Mouse (Mus musculus): ENCODE results near the gene Ngfr. TPM values are rescaled to one million over a fixed set of nuclear protein-coding genes. Genes with fewer than 3 reads are reported as not detected.
A peak's percentile ranks its signal among the peaks of the same experiment; 100 is the strongest.

Gene Ngfr
- polyA plus RNA-seq, 1 experiment from 2014 or later: 40.8 TPM

DNA sequence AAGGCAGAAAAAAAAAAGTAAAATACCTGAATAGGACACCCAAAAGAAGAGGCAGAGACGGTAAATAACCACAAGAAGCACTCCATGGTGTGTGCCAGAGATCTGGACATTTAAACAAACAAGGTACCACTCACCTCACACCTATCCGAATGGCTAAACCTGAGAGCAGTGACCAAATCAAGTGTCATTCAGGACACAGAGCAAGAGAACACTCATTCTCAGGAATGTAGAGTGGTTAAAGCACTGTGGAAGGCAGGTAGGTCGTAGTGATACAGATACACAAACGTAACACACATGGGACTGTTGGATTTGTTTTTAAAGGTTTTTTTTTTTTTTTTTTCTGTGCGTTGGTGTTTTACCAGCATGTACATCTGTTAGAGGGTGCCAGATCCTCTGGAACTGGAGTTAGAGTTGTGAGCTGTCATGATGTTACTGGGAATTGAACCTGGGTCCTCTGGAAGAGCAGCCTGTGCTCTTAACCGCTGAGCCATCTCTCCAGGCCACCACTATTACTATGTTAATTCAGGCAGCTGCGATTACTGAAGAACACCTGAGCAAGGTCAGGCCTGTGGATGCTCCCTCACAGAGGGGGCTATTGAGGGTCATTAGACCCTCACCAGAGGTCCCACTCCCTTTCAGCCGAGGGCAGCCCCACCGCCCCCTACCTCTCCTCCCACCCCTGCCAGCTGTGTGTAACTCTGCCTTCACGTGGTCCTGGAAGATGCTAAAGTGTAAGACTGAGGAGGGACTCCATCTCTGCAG is 41.3 kb downstream of the Ngfr start:
- no peaks in the 10 kb centered on the region for H3K27me3 ChIP-seq (ENCODE audit: control insufficient read depth, insufficient read depth, low read length)
- WGBS: 61% methylated on average over 10 of the region's 10 CpGs
- no peaks in the 10 kb centered on the region for H3K36me3 ChIP-seq (ENCODE audit: control insufficient read depth, insufficient read depth, low read length)
- H3K9ac ChIP-seq (replicated peaks; ENCODE audit: low read depth, low read length): no peak overlapping the region
- H3K4me1 ChIP-seq (ENCODE audit: control insufficient read depth, insufficient read depth, low read length): no peaks in the 10 kb centered on the region
- H3K4me2 ChIP-seq (ENCODE audit: low read depth, low read length): no peak overlapping the region
- ATAC-seq (ENCODE audit: low read depth): no peak
- no peaks in the 10 kb centered on the region for H3K9me3 ChIP-seq (ENCODE audit: control insufficient read depth, low read length)
- no peak overlapping the region for H3K27ac ChIP-seq (ENCODE audit: low read depth, low read length)
- no peak overlapping the region for H3K4me3 ChIP-seq (ENCODE audit: low read depth, low read length)

DNA sequence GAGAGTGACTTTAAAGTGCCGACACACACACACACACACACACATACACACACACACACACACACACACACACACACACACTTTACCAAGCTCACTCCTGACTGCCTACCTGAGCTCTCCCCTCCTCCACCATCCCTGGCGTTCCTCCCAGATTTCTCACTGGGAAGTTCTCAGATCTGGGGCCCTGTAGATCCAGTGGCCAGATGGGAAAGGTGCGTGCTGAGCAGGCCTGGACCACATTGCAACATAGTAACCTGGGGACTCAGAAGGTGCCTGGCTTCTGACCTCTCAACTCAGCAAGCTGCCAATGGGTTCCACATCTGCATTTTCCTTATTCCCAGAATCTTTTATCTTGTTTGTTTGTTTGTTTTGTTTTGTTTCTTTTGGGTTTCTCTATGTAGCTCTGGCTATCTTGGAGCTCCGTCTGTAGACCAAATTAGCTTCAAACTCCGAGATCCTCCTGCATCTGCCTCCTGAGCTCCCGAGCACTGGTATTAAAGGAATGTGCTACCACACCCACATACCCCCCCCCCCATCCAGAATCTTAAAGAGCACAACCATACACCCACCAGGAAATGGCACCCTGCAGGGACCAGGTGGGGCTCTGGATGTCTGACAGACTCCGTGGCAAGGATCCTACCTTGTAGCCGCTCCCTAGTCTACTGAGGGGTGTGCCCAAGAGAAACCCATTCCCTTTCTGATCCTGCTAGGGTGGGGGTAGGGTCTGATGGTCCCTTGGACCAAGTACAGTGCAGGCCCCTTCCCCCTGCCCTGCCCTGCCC is 42.8 kb downstream of the Ngfr start:
- Histone ChIP-seq H3K36me3 (ENCODE audit: control insufficient read depth, insufficient read depth, low read length) (no peaks in the 10 kb centered on the region), H3K4me2 (ENCODE audit: low read depth, low read length) (no peak overlapping the region), H3K4me1 (ENCODE audit: control insufficient read depth, insufficient read depth, low read length) (no peaks in the 10 kb centered on the region), H3K9ac (replicated peaks; ENCODE audit: low read depth, low read length) (no peak overlapping the region), H3K27me3 (ENCODE audit: control insufficient read depth, insufficient read depth, low read length) (no peaks in the 10 kb centered on the region), H3K9me3 (ENCODE audit: control insufficient read depth, low read length) (no peaks in the 10 kb centered on the region), H3K27ac (ENCODE audit: low read depth, low read length) (no peak overlapping the region), H3K4me3 (ENCODE audit: low read depth, low read length) (no peak overlapping the region)
- no peak for ATAC-seq (ENCODE audit: low read depth)
- WGBS: 92% methylated on average over 8 of the region's 8 CpGs

GRCm38 (mm10) chr11:95540637-95541385 is 46.7 kb downstream of the Ngfr start:
- ATAC-seq (ENCODE audit: low read depth): no peak
- no peaks in the 10 kb centered on the region for H3K27me3 ChIP-seq (ENCODE audit: control insufficient read depth, insufficient read depth, low read length)
- H3K9me3 ChIP-seq (ENCODE audit: control insufficient read depth, low read length): no peaks in the 10 kb centered on the region
- no peak overlapping the region for H3K4me3 ChIP-seq (ENCODE audit: low read depth, low read length)
- no peaks in the 10 kb centered on the region for H3K36me3 ChIP-seq (ENCODE audit: control insufficient read depth, insufficient read depth, low read length)
- H3K9ac ChIP-seq (replicated peaks; ENCODE audit: low read depth, low read length): no peak overlapping the region
- no peak overlapping the region for H3K27ac ChIP-seq (ENCODE audit: low read depth, low read length)
- H3K4me2 ChIP-seq (ENCODE audit: low read depth, low read length): no peak overlapping the region
- WGBS: 34% methylated on average over 18 of the region's 18 CpGs
- no peaks in the 10 kb centered on the region for H3K4me1 ChIP-seq (ENCODE audit: control insufficient read depth, insufficient read depth, low read length)

DNA sequence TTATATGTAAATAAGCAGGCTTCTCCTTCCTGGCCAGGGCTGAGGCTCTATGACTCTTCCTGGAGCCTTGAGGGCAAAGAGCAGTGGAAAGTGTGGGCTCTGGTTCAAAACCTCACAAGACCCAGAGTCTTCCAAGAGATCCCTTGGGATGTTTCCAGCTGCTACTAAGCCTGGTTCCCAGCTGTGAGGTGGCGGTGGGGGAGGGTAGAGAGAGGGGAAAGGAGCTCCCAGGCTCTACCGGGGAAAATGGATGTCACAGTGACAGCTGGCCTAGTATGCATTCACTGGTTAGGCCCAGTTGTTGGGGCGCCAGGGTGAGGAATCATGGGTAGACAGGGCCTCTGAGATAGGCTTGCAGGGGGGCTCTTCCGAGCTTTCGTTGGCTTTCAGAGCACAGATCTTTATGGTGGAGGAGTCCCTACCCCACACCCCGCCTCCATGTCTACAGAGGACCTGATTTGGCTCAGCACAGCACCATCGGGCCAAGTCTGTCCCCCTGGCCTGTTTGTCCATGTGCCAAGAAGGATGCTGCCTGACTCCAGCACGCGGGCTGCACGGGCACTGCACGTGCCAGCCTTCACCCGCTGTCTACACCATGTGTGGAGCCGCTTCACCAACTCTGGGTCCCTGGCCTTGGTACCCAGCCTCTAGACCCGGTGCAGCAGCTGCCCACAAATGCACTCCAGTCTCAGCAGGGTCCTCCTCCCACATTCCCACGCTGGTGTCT is 49.0 kb downstream of the Ngfr start:
- no peak overlapping the region for H3K27ac ChIP-seq (ENCODE audit: low read depth, low read length)
- H3K4me2 ChIP-seq (ENCODE audit: low read depth, low read length): no peak overlapping the region
- no peak overlapping the region for H3K9ac ChIP-seq (replicated peaks; ENCODE audit: low read depth, low read length)
- no peak for ATAC-seq (ENCODE audit: low read depth)
- whole genome bisulfite sequencing: 63% methylated on average over 15 of the region's 15 CpGs
- H3K4me3 ChIP-seq (ENCODE audit: low read depth, low read length): no peak overlapping the region
- no peaks in the 10 kb centered on the region for H3K27me3 ChIP-seq (ENCODE audit: control insufficient read depth, insufficient read depth, low read length)
- H3K36me3 ChIP-seq (ENCODE audit: control insufficient read depth, insufficient read depth, low read length): no peaks in the 10 kb centered on the region
- no peaks in the 10 kb centered on the region for H3K9me3 ChIP-seq (ENCODE audit: control insufficient read depth, low read length)
- H3K4me1 ChIP-seq (ENCODE audit: control insufficient read depth, insufficient read depth, low read length): no peaks in the 10 kb centered on the region

DNA sequence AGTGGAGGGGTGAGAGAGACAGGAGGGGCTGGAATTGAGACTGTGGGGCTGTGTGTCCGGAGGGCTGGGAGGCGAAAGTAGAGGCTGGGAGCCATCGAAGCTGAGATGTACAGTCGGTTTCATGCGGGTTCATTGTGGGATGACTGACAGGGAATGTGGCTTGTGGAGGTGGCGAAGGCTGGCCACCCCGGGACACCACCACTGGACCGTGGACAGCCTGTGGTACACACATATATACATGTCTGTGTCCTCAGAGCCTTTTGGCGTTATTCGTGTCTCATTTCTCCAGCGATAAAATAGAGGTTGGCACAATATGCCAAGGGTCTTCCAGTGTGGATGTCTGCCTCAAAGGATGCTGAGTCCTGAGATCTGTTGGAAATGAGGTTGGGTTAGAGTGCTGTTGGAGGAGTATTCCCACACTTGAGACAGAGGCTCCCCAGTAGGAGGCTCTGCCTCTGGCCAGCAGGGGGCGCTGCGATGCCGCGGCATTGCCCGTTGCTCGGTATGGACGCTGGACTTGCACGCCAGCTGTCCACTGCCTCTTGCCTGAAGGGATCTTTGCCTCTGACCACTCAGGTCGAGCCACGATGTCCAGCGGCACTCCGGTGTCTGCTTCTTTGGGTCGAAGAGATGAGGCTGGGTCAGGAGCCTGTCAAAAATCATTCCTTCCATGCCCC is 53.9 kb downstream of the Ngfr start:
- Histone ChIP-seq H3K4me2 (ENCODE audit: low read depth, low read length) (peak overlapping the region; percentile 39; the same call in 1 of the 2 replicates), H3K27ac (ENCODE audit: low read depth, low read length) (no peak overlapping the region), H3K27me3 (ENCODE audit: control insufficient read depth, insufficient read depth, low read length) (no peaks in the 10 kb centered on the region), H3K4me1 (ENCODE audit: control insufficient read depth, insufficient read depth, low read length) (no peaks in the 10 kb centered on the region), H3K9ac (replicated peaks; ENCODE audit: low read depth, low read length) (no peak overlapping the region; the same call in 1 of the 2 replicates), H3K9me3 (ENCODE audit: control insufficient read depth, low read length) (no peaks in the 10 kb centered on the region), H3K4me3 (ENCODE audit: low read depth, low read length) (no peak overlapping the region), H3K36me3 (ENCODE audit: control insufficient read depth, insufficient read depth, low read length) (no peaks in the 10 kb centered on the region)
- ATAC-seq (ENCODE audit: low read depth): peak; percentile 84
- 26% methylated on average over 24 of the region's 24 CpGs for WGBS

DNA sequence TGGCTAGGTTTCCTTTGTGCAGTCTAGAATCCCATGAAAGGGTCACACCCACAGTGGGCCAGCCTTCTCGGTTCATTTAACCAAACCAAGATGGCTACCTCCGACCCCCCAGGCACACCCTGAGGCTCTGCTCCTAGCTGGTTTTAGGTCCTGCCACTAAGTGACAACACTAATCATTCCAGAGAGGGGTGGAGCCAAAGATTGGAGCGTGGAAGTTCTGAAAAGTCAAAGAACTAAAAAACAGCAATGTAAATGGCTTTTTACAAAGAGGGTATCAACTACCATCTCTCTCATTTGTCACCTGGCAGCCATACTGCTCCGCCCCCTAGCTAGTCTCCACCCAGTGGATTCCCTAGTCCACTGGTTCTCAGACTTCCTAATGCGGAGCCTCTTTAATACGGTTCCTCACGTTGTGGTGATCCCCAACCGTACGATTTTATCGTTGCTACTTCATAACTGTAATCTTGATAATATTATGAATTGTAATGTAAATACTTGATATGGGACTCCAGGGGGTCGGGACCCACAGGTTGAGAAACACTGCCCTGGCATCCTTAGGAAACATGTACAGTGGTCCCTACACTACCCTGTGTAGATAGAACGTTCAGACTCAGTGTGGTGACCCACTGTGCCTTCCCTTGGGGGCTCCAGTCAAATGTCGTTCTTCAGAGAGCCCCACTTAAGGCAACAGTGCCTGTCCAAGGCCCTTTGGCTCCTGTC is 55.0 kb downstream of the Ngfr start:
- Histone ChIP-seq H3K9me3 (ENCODE audit: control insufficient read depth, low read length) (no peaks in the 10 kb centered on the region), H3K4me2 (ENCODE audit: low read depth, low read length) (no peak overlapping the region), H3K9ac (replicated peaks; ENCODE audit: low read depth, low read length) (0 out of 2 replicates have a peak overlapping the region, but pooled peaks have one; percentile 7), H3K4me3 (ENCODE audit: low read depth, low read length) (no peak overlapping the region), H3K36me3 (ENCODE audit: control insufficient read depth, insufficient read depth, low read length) (no peaks in the 10 kb centered on the region), H3K27me3 (ENCODE audit: control insufficient read depth, insufficient read depth, low read length) (no peaks in the 10 kb centered on the region), H3K27ac (ENCODE audit: low read depth, low read length) (no peak overlapping the region), H3K4me1 (ENCODE audit: control insufficient read depth, insufficient read depth, low read length) (no peaks in the 10 kb centered on the region)
- 76% methylated on average over 13 of the region's 13 CpGs for WGBS
- no peak for ATAC-seq (ENCODE audit: low read depth)

- ATAC-seq (ENCODE audit: low read depth): no peak
- H3K4me1 ChIP-seq (ENCODE audit: control insufficient read depth, insufficient read depth, low read length): no peaks in the 10 kb centered on the region
- no peaks in the 10 kb centered on the region for H3K9me3 ChIP-seq (ENCODE audit: control insufficient read depth, low read length)
- H3K9ac ChIP-seq (replicated peaks; ENCODE audit: low read depth, low read length): no peak overlapping the region
- no peak overlapping the region for H3K27ac ChIP-seq (ENCODE audit: low read depth, low read length)
- H3K36me3 ChIP-seq (ENCODE audit: control insufficient read depth, insufficient read depth, low read length): no peaks in the 10 kb centered on the region
- H3K27me3 ChIP-seq (ENCODE audit: control insufficient read depth, insufficient read depth, low read length): no peaks in the 10 kb centered on the region
- no peak overlapping the region for H3K4me3 ChIP-seq (ENCODE audit: low read depth, low read length)
- WGBS: 90% methylated on average over 3 of the region's 3 CpGs
- no peak overlapping the region for H3K4me2 ChIP-seq (ENCODE audit: low read depth, low read length)
Measured at GRCm38 (mm10) chr11:95528231-95528630, 59.3 kb downstream of the Ngfr start.

DNA sequence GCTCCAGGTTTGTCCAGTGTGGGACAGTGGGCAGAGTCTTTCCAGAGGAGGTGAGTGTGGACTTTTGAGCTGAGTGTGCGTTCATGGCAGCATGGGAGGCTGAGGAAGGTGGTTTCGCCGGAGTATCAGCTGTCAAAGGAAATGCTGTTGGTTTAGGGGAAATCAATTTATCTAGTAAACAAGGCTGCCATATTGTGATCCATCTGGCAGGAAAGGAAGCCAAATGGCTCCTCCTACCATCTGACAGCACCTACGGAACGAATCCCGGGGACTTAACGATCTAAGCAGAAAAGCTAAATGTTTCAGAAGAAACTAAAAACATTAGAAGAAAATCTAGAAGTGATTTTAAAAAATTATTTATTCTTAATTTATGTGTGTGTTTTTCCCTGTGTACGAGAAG is 60.2 kb downstream of the Ngfr start:
- 76% methylated on average over 8 of the region's 8 CpGs for WGBS
- Histone ChIP-seq H3K27me3 (ENCODE audit: control insufficient read depth, insufficient read depth, low read length) (no peaks in the 10 kb centered on the region), H3K4me1 (ENCODE audit: control insufficient read depth, insufficient read depth, low read length) (no peaks in the 10 kb centered on the region), H3K9ac (replicated peaks; ENCODE audit: low read depth, low read length) (no peak overlapping the region), H3K27ac (ENCODE audit: low read depth, low read length) (no peak overlapping the region), H3K36me3 (ENCODE audit: control insufficient read depth, insufficient read depth, low read length) (no peaks in the 10 kb centered on the region), H3K4me3 (ENCODE audit: low read depth, low read length) (no peak overlapping the region), H3K4me2 (ENCODE audit: low read depth, low read length) (no peak overlapping the region), H3K9me3 (ENCODE audit: control insufficient read depth, low read length) (no peaks in the 10 kb centered on the region)
- no peak for ATAC-seq (ENCODE audit: low read depth)
